Mouse (Mus musculus): ENCODE data around the gene Cd180.

DNA sequence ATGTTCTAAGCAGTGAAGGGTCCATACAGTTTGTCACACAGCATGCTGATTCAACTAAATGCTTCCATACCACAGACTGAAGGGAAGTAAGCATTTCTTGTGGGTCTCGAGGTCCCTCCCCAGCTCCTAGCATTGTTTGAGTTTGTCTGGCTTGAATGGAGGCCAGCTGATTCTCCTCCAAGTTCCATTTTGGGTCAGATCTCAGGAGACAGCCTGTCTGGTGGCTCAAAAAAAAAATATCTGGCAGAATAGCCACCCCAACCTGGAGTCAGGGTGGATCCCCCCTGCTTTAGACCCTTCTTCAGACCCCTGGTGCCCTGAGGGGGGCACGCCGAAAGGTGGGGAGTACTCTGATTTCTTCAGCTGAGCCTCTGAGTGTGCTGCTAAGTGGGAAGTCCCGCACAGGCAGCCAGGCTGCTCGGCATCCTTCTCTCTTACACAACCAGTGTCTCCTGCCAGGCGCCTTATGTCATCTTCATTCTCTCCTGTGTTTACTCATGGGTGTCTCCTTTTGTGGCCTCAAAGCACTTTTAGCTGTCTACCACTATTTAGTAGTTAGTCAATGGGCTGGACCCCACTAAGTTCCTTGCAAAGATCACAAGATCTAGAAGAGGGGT lies 35.0 kb upstream of the Cd180 start:
- TF ChIP-seq CTCF (IDR thresholded peaks at IDR 0.05; ENCODE audit: low read depth): no peak
- TF ChIP-seq EP300 (optimal IDR thresholded peaks at IDR 0.05): no peak

Data from stomach, postnatal 0 days (tissue).